ENCODE assay signal across 8 mouse cellular contexts in genomic region chr17:36947051-36947819, GRCm38 (mm10). TPM values are rescaled to one million over a fixed set of nuclear protein-coding genes. Genes with fewer than 3 reads are reported as not detected.
DNase-seq lines count a peak whose midpoint lies in the region; ATAC-seq and TF ChIP-seq lines count a peak whose summit lies in the region.

No protein-coding gene starts in this region.

- H3K4me3 ChIP-seq in embryonic fibroblast, embryonic 13.5 days (ENCODE audit: insufficient read depth, low read length) = peak overlapping the region; percentile 23
- peak overlapping the region; percentile 48 to 57 for H3K4me3 ChIP-seq in heart, embryonic 14.5 days (ENCODE audit: control insufficient read depth in 1 of 2, insufficient read depth in 1 of 2, low read depth in 1 of 2, low read length in 2 of 2)
- peak overlapping the region; percentile 43 for H3K4me3 ChIP-seq in kidney, postnatal 0 days (replicated peaks; ENCODE audit: low read depth, low read length)
- peak overlapping the region; percentile 47 for H3K4me3 ChIP-seq in liver, embryonic 16.5 days (ENCODE audit: low read depth, low read length)

- peak; percentile 81 for DNase-seq in MN1 (ENCODE audit: low spot score)
- DNase-seq in brain, adult 2 months (ENCODE audit: low read depth, low spot score) = peak; percentile 76
- peak; percentile 48 for DNase-seq in kidney, postnatal 0 days (ENCODE audit: low spot score)
- peak; percentile 39 for DNase-seq in ovary, postnatal 10 days (ENCODE audit: low spot score)
- DNase-seq in c-Kit-positive CD71-positive TER-119-positive erythroid progenitor cells, embryonic 14.5 days (ENCODE audit: low spot score) = no peak

- H3K4me2 ChIP-seq in heart, embryonic 14.5 days (ENCODE audit: low read length) = peak overlapping the region; percentile 96
- peak overlapping the region; percentile 92 for H3K4me2 ChIP-seq in kidney, postnatal 0 days (ENCODE audit: low read length)
- H3K4me2 ChIP-seq in liver, embryonic 16.5 days (ENCODE audit: low read depth, low read length) = peak overlapping the region; percentile 61

- H3K9me3 ChIP-seq in heart, embryonic 14.5 days (ENCODE audit: control insufficient read depth, low read length) = no peaks in the 10 kb centered on the region
- no peaks in the 10 kb centered on the region for H3K9me3 ChIP-seq in kidney, postnatal 0 days (replicated peaks; ENCODE audit: low read length)
- no peaks in the 10 kb centered on the region for H3K9me3 ChIP-seq in liver, embryonic 16.5 days (replicated peaks; ENCODE audit: control insufficient read depth, low read length)

- WGBS in heart, embryonic 14.5 days = 1% methylated on average over 57 of the region's 62 CpGs
- 2% methylated on average over 58 of the region's 62 CpGs for WGBS in kidney, postnatal 0 days
- 2% methylated on average over 62 of the region's 62 CpGs for WGBS in liver, embryonic 16.5 days (ENCODE audit: insufficient replicate concordance)

- TF ChIP-seq POLR2A in embryonic fibroblast, embryonic 13.5 days (IDR thresholded peaks at IDR 0.05; ENCODE audit: low read depth, low read length) = peak; percentile 50; the same call in 1 of the 2 replicates

- H3K9ac ChIP-seq in heart, embryonic 14.5 days (ENCODE audit: low read length) = peak overlapping the region; percentile 73
- H3K9ac ChIP-seq in kidney, postnatal 0 days (ENCODE audit: low read depth, low read length) = peak overlapping the region; percentile 62
- H3K9ac ChIP-seq in liver, embryonic 16.5 days (ENCODE audit: low read depth, low read length) = peak overlapping the region; percentile 29; the same call in 1 of the 2 replicates

- H3K36me3 ChIP-seq in heart, embryonic 14.5 days (ENCODE audit: control insufficient read depth, insufficient read depth, low read length) = peaks cover 12% of the 10 kb centered on the region
- H3K36me3 ChIP-seq in kidney, postnatal 0 days (ENCODE audit: insufficient read depth, low read length) = 0 out of 2 replicates have a peak, but pooled peaks cover 2% of the 10 kb centered on the region
- H3K36me3 ChIP-seq in liver, embryonic 16.5 days (ENCODE audit: control insufficient read depth, insufficient read depth) = peaks cover 8% of the 10 kb centered on the region; the same call in 1 of the 2 replicates

- peaks cover 45% of the 10 kb centered on the region for H3K27me3 ChIP-seq in heart, embryonic 14.5 days (ENCODE audit: control insufficient read depth, insufficient read depth, low read length)
- peaks cover 32% of the 10 kb centered on the region for H3K27me3 ChIP-seq in kidney, postnatal 0 days (ENCODE audit: insufficient read depth, low read length)
- H3K27me3 ChIP-seq in liver, embryonic 16.5 days (ENCODE audit: control insufficient read depth, insufficient read depth, low read depth, low read length) = peaks cover 60% of the 10 kb centered on the region

- ATAC-seq in heart, embryonic 14.5 days (ENCODE audit: insufficient number of reproducible peaks, insufficient read depth, low FRiP score, low read depth) = no peak; the same call in 1 of the 2 replicates
- ATAC-seq in kidney, postnatal 0 days (replicated peaks; ENCODE audit: low FRiP score, low read depth) = no peak; the same call in 1 of the 2 replicates
- ATAC-seq in liver, embryonic 16.5 days (ENCODE audit: low read depth) = no peak

- TF ChIP-seq CTCF in embryonic fibroblast, embryonic 13.5 days (IDR thresholded peaks at IDR 0.05; ENCODE audit: borderline replicate concordance, insufficient read depth, low read length) = no peak
- TF ChIP-seq CTCF in kidney, postnatal 0 days (IDR thresholded peaks at IDR 0.05; ENCODE audit: low read depth) = peak; percentile 35

- no peak overlapping the region for H3K27ac ChIP-seq in embryonic fibroblast, embryonic 13.5 days (ENCODE audit: insufficient read depth, low read length)
- H3K27ac ChIP-seq in heart, embryonic 14.5 days (replicated peaks in 1 of 2; ENCODE audit: control insufficient read depth in 1 of 2, insufficient read depth in 1 of 2, low read depth in 2 of 2, low read length in 2 of 2) = no peak overlapping the region
- H3K27ac ChIP-seq in kidney, postnatal 0 days = no peak overlapping the region
- no peak overlapping the region for H3K27ac ChIP-seq in liver, embryonic 16.5 days (ENCODE audit: low read length)

- peaks cover 7% of the 10 kb centered on the region; the same call in 1 of the 2 replicates for H3K4me1 ChIP-seq in embryonic fibroblast, embryonic 13.5 days (ENCODE audit: control insufficient read depth, insufficient read depth, low read length)
- peaks cover 9 to 23% of the 10 kb centered on the region in 2 experiments for H3K4me1 ChIP-seq in heart, embryonic 14.5 days (ENCODE audit: control insufficient read depth in 2 of 2, insufficient read depth in 2 of 2, low read length in 2 of 2)
- H3K4me1 ChIP-seq in kidney, postnatal 0 days (replicated peaks; ENCODE audit: insufficient read depth, low read length) = peaks cover 8% of the 10 kb centered on the region
- H3K4me1 ChIP-seq in liver, embryonic 16.5 days (ENCODE audit: control insufficient read depth, low read depth, low read length) = peaks cover 8% of the 10 kb centered on the region

RNA-seq across cellular contexts. Expression of gene Ppp1r11, which starts 4.3 kb away (rescaled TPM):
- polyA plus RNA-seq in embryonic fibroblast, embryonic 13.5 days (2011; ENCODE audit: insufficient read length, low read depth, missing spikeins) = 60.4 and 65.2 TPM in 2 replicates
- polyA plus RNA-seq in heart, embryonic 14.5 days (2014; fragmentation: Nextera tagmentation; extraction: Ambion mirVana) = 95.7 and 98.4 TPM in 2 replicates
- 105 and 110 TPM in 2 replicates for polyA plus RNA-seq in kidney, postnatal 0 days (2015; fragmentation: Nextera tagmentation; extraction: Ambion mirVana)
- polyA plus RNA-seq in liver, embryonic 16.5 days (2015; fragmentation: Nextera tagmentation; extraction: Ambion mirVana) = 23.9 and 28.8 TPM in 2 replicates

RNA-seq across cellular contexts. Expression of gene Rnf39, which starts 4.5 kb away (rescaled TPM):
- 0.44 and 0.92 TPM in 2 replicates for polyA plus RNA-seq in embryonic fibroblast, embryonic 13.5 days (2011; ENCODE audit: insufficient read length, low read depth, missing spikeins)
- 0.24 and 0.45 TPM in 2 replicates for polyA plus RNA-seq in heart, embryonic 14.5 days (2014; fragmentation: Nextera tagmentation; extraction: Ambion mirVana)
- 0.34 and 0.46 TPM in 2 replicates for polyA plus RNA-seq in kidney, postnatal 0 days (2015; fragmentation: Nextera tagmentation; extraction: Ambion mirVana)
- 0.08 TPM in 1 of 2 replicates, not detected in the other for polyA plus RNA-seq in liver, embryonic 16.5 days (2015; fragmentation: Nextera tagmentation; extraction: Ambion mirVana)

RNA-seq across cellular contexts. Expression of gene Znrd1, which starts 11.1 kb away (rescaled TPM):
- polyA plus RNA-seq in embryonic fibroblast, embryonic 13.5 days (2011; ENCODE audit: insufficient read length, low read depth, missing spikeins) = 37.8 and 55.0 TPM in 2 replicates
- 42.0 and 43.9 TPM in 2 replicates for polyA plus RNA-seq in heart, embryonic 14.5 days (2014; fragmentation: Nextera tagmentation; extraction: Ambion mirVana)
- polyA plus RNA-seq in kidney, postnatal 0 days (2015; fragmentation: Nextera tagmentation; extraction: Ambion mirVana) = 83.6 and 87.6 TPM in 2 replicates
- 20.9 and 21.3 TPM in 2 replicates for polyA plus RNA-seq in liver, embryonic 16.5 days (2015; fragmentation: Nextera tagmentation; extraction: Ambion mirVana)

RNA-seq across cellular contexts. Expression of gene Znrd1as, which starts 11.2 kb away (rescaled TPM):
- 9.0 and 11.6 TPM in 2 replicates for polyA plus RNA-seq in embryonic fibroblast, embryonic 13.5 days (2011; ENCODE audit: insufficient read length, low read depth, missing spikeins)
- polyA plus RNA-seq in heart, embryonic 14.5 days (2014; fragmentation: Nextera tagmentation; extraction: Ambion mirVana) = 8.1 and 8.6 TPM in 2 replicates
- polyA plus RNA-seq in kidney, postnatal 0 days (2015; fragmentation: Nextera tagmentation; extraction: Ambion mirVana) = 6.0 and 7.2 TPM in 2 replicates
- 2.5 and 3.0 TPM in 2 replicates for polyA plus RNA-seq in liver, embryonic 16.5 days (2015; fragmentation: Nextera tagmentation; extraction: Ambion mirVana)

RNA-seq across cellular contexts. Expression of gene 2410137M14Rik, which starts 33.8 kb away (rescaled TPM):
- not detected in 2 replicates for polyA plus RNA-seq in embryonic fibroblast, embryonic 13.5 days (2011; ENCODE audit: insufficient read length, low read depth, missing spikeins)
- 0.32 TPM in 1 of 2 replicates, not detected in the other for polyA plus RNA-seq in heart, embryonic 14.5 days (2014; fragmentation: Nextera tagmentation; extraction: Ambion mirVana)
- not detected in 2 replicates for polyA plus RNA-seq in kidney, postnatal 0 days (2015; fragmentation: Nextera tagmentation; extraction: Ambion mirVana)
- polyA plus RNA-seq in liver, embryonic 16.5 days (2015; fragmentation: Nextera tagmentation; extraction: Ambion mirVana) = not detected in 2 replicates
